ENCODE assay signal across 9 mouse cellular contexts in genomic region chr19:47882151-47882881, GRCm38 (mm10). TPM values are rescaled to one million over a fixed set of nuclear protein-coding genes. Genes with fewer than 3 reads are reported as not detected.
DNase-seq lines count a peak whose midpoint lies in the region; ATAC-seq lines count a peak whose summit lies in the region.
"Had no signal": no experiment of that assay in that cellular context is flagged by ENCODE, and none has a peak within 500 bp of the region (broad histone marks: within the 10 kb centered on the region; RNA-seq: fewer than 3 reads in every experiment).

No protein-coding gene starts in this region.

- H3K4me1 ChIP-seq in hindbrain, embryonic 14.5 days (replicated peaks; ENCODE audit: control insufficient read depth, insufficient read depth, low read length), result no peaks in the 10 kb centered on the region

- H3K27me3 ChIP-seq in hindbrain, embryonic 14.5 days (ENCODE audit: control insufficient read depth, insufficient read depth, low read length), result no peaks in the 10 kb centered on the region

- peak; percentile 68; the same call in 1 of the 2 replicates for ATAC-seq in hindbrain, embryonic 14.5 days (ENCODE audit: low FRiP score)

- no peaks in the 10 kb centered on the region for H3K9me3 ChIP-seq in hindbrain, embryonic 14.5 days (ENCODE audit: control insufficient read depth, low read length)

- no peak overlapping the region for H3K27ac ChIP-seq in hindbrain, embryonic 14.5 days
- H3K27ac ChIP-seq: macrophage had no signal

- no peak overlapping the region for H3K4me3 ChIP-seq in hindbrain, embryonic 14.5 days (replicated peaks; ENCODE audit: low read length)

- peak; percentile 89 for DNase-seq in MN1 (ENCODE audit: low spot score)
- DNase-seq in cerebellum, adult 18-20 months, result peak; percentile 70 to 83
- DNase-seq in forelimb bud, embryonic 11.5 days (ENCODE audit: low read depth, low spot score), result peak; percentile 93
- DNase-seq in hindbrain, embryonic 14.5 days (ENCODE audit: low spot score), result peak; percentile 90
- peak; percentile 75 to 76 for DNase-seq in layer of hippocampus, postnatal 14 days (ENCODE audit: low spot score in 2 of 2)
- DNase-seq in lung, postnatal 36 days, result peak; percentile 87
- peak; percentile 90 for DNase-seq in retina, postnatal 7 days (ENCODE audit: low read depth, low spot score)
- DNase-seq in thymus, postnatal 4 days, result peak; percentile 91

- no peak overlapping the region for H3K9ac ChIP-seq in hindbrain, embryonic 14.5 days

- no peaks in the 10 kb centered on the region for H3K36me3 ChIP-seq in hindbrain, embryonic 14.5 days (replicated peaks; ENCODE audit: control insufficient read depth, insufficient read depth)

- H3K4me2 ChIP-seq in hindbrain, embryonic 14.5 days (replicated peaks), result no peak overlapping the region

- WGBS in hindbrain, embryonic 14.5 days, result 25% methylated on average over 11 of the region's 11 CpGs

RNA-seq across cellular contexts. Expression of gene Gsto2, which starts 17.0 kb away (rescaled TPM):
- 1.2 and 1.3 TPM in 2 replicates for polyA plus RNA-seq in hindbrain, embryonic 14.5 days (2014; fragmentation: Nextera tagmentation; extraction: Ambion mirVana)
- 1 to 10 TPM; 1.8 to 3.0 TPM for total RNA-seq in layer of hippocampus, postnatal 14 days (2021)

RNA-seq across cellular contexts. Expression of gene Gsto1, which starts 27.5 kb away (rescaled TPM):
- polyA plus RNA-seq in hindbrain, embryonic 14.5 days (2014; fragmentation: Nextera tagmentation; extraction: Ambion mirVana), result 127 and 135 TPM in 2 replicates
- 10 to 100 TPM; 74.0 to 77.7 TPM for total RNA-seq in layer of hippocampus, postnatal 14 days (2021)

RNA-seq across cellular contexts. Expression of gene Cfap43, which starts 36.8 kb away (rescaled TPM):
- 2.3 and 4.2 TPM in 2 replicates for polyA plus RNA-seq in hindbrain, embryonic 14.5 days (2014; fragmentation: Nextera tagmentation; extraction: Ambion mirVana)
- total RNA-seq in layer of hippocampus, postnatal 14 days (2021), result 1 to 10 TPM; 1.5 to 4.8 TPM

RNA-seq across cellular contexts. Expression of gene Itprip, which starts 36.8 kb away (rescaled TPM):
- polyA plus RNA-seq in hindbrain, embryonic 14.5 days (2014; fragmentation: Nextera tagmentation; extraction: Ambion mirVana), result 4.1 and 5.4 TPM in 2 replicates
- 1 to 10 TPM; 1.7 to 1.9 TPM for total RNA-seq in layer of hippocampus, postnatal 14 days (2021)

RNA-seq across cellular contexts. Expression of gene Cfap58, which starts 55.2 kb away (rescaled TPM):
- 0.46 and 1.1 TPM in 2 replicates for polyA plus RNA-seq in hindbrain, embryonic 14.5 days (2014; fragmentation: Nextera tagmentation; extraction: Ambion mirVana)
- under 1 TPM; 0.29 to 0.55 TPM for total RNA-seq in layer of hippocampus, postnatal 14 days (2021)
- polyA plus RNA-seq: macrophage had no signal
